Mouse (Mus musculus) skeletal muscle tissue, postnatal 0 days (tissue): Measurements from ENCODE around the gene Btbd35f6. TPM values are rescaled to one million over a fixed set of nuclear protein-coding genes. Genes with fewer than 3 reads are reported as not detected.

Experiments used
- polyA plus RNA-seq: library from polyadenylated mRNA; unstranded; fragments of >200 nt; fragmentation: Nextera tagmentation; extraction: Ambion mirVana; gene quantifications from 2 replicates; pipeline ENCODE4 v1.2.1, GENCODE M21; 2015

The Btbd35f6 gene
- not detected in 2 replicates for polyA plus RNA-seq

GRCm38 (mm10) chrX:33956440-33956839 lies at the start of gene Btbd35f6:
Btbd35f6 (minus strand) TSS chrX:33956540.

DNA sequence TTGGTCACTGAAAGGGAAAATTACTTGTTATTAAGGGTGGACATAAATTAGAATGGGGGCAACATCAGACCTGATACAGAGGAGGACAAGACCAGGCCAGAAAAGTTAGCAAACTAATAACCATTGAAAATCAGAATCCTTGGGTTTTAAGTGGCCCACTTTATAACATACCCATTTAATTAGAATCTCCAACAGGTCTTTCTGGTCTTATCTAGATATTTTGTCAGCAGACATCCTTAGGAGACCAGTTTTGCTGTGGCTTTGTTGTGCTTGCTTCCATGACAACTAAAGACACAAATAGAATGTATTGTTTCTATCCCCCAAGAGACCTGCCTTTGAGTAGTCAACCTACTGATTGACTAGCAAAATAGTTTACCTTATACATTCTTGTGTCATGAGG lies 30.4 kb upstream of the Btbd35f6 start, which contains the start of gene Gm21870:
Gene Gm21870 (minus strand): TSS at position 101 of the 400 bp plus-strand sequence.

Other genes starting within 250 kb of the Btbd35f6 start
- not detected in 2 replicates for gene Gm21870, start 30.3 kb upstream of the Btbd35f6 start, polyA plus RNA-seq
- gene Btbd35f9, start 205.0 kb upstream of the Btbd35f6 start, polyA plus RNA-seq: not detected in 2 replicates